Mouse (Mus musculus) lung, postnatal 36 days (tissue): ENCODE results near the gene Ankib1.
"Not testable (repeated sequence)": the region's sequence is repeated elsewhere in the genome, so short reads cannot be mapped to it uniquely, and the experiment has no call there.

Experiments used
- DNase-seq: peaks from one replicate; pipeline ENCODE4 v3.0.0; 2022; ENCODE audit warnings: mixed read lengths

Gene Ankib1

GRCm38 (mm10) chr5:3802433-3803291 lies at the start of gene Ankib1, which contains the start of gene Krit1:
Gene Ankib1, minus strand, starts transcription at chr5:3802925.
Gene Krit1, plus strand, starts transcription at chr5:3803184.
- peak; percentile 91 for DNase-seq

GRCm38 (mm10) chr5:3845026-3845425 lies 42.3 kb upstream of the Ankib1 start, which contains the start of gene Lrrd1:
Gene Lrrd1, plus strand, starts transcription at chr5:3845173.
- DNase-seq, result no peak

- no peak for DNase-seq
Measured at GRCm38 (mm10) chr5:3834107-3834506, 31.4 kb upstream of the Ankib1 start.

GRCm38 (mm10) chr5:3808472-3808871 lies 5.7 kb upstream of the Ankib1 start:
- DNase-seq, result no peak

GRCm38 (mm10) chr5:3803292-3804165 lies 804 bp upstream of the Ankib1 start:
- DNase-seq, result peak; percentile 13

GRCm38 (mm10) chr5:3801672-3802432 lies 873 bp downstream of the Ankib1 start:
- no peak for DNase-seq

GRCm38 (mm10) chr5:3800881-3801280 lies 1.8 kb downstream of the Ankib1 start:
- DNase-seq, result no peak

GRCm38 (mm10) chr5:3800041-3800440 lies 2.7 kb downstream of the Ankib1 start:
- DNase-seq, result no peak

- DNase-seq, result not testable (repeated sequence)
Measured at GRCm38 (mm10) chr5:3798656-3799055, 4.1 kb downstream of the Ankib1 start.

GRCm38 (mm10) chr5:3797101-3797500 lies 5.6 kb downstream of the Ankib1 start:
- not testable (repeated sequence) for DNase-seq

GRCm38 (mm10) chr5:3791048-3791447 lies 11.7 kb downstream of the Ankib1 start:
- no peak for DNase-seq

- DNase-seq, result peak; percentile 28
Measured at GRCm38 (mm10) chr5:3787548-3787947, 15.2 kb downstream of the Ankib1 start.

- DNase-seq, result no peak
Measured at GRCm38 (mm10) chr5:3784751-3785496, 17.8 kb downstream of the Ankib1 start.

- no peak for DNase-seq
Measured at GRCm38 (mm10) chr5:3783947-3784681, 18.6 kb downstream of the Ankib1 start.

- DNase-seq, result peak; percentile 38
Measured at GRCm38 (mm10) chr5:3782670-3783069, 20.1 kb downstream of the Ankib1 start.

GRCm38 (mm10) chr5:3772017-3772416 lies 30.7 kb downstream of the Ankib1 start:
- no peak for DNase-seq

- no peak for DNase-seq
Measured at GRCm38 (mm10) chr5:3771512-3771911, 31.2 kb downstream of the Ankib1 start.

GRCm38 (mm10) chr5:3750536-3750935 lies 52.2 kb downstream of the Ankib1 start:
- DNase-seq, result peak; percentile 26

- not testable (repeated sequence) for DNase-seq
Measured at GRCm38 (mm10) chr5:3732846-3733245, 69.9 kb downstream of the Ankib1 start.

GRCm38 (mm10) chr5:3728820-3729219 lies 73.9 kb downstream of the Ankib1 start:
- DNase-seq, result no peak

GRCm38 (mm10) chr5:3725491-3725890 lies 77.2 kb downstream of the Ankib1 start:
- no peak for DNase-seq
